Mouse (Mus musculus) small intestine, adult 2 months (tissue): ENCODE results near the gene Slc35f1.

Source experiments
- CTCF ChIP-seq: fragments of 200-500 bp; IDR thresholded peaks from 2 replicates; pipeline ENCODE4 v1.5.1; 2012; ENCODE audit warnings: low read depth, mild to moderate bottlenecking, control low read depth, inconsistent platforms, low read length, moderate library complexity, mixed read lengths; ENCODE audit not compliant: insufficient replicate concordance, insufficient read length; ENCODE audit errors: extremely low read depth
- POLR2A ChIP-seq: fragments of 200-500 bp; IDR thresholded peaks from 2 replicates; pipeline ENCODE4 v1.6.1; 2012; ENCODE audit warnings: low read depth, mild to moderate bottlenecking, control low read depth, inconsistent platforms, low read length, moderate library complexity

- no peak for TF ChIP-seq POLR2A
- TF ChIP-seq CTCF = no peak
Measured at GRCm38 (mm10) chr10:52996886-52997285, 306.6 kb downstream of the Slc35f1 start.
